Mouse (Mus musculus): Measurements from ENCODE around the gene Rhoj. TPM values are rescaled to one million over a fixed set of nuclear protein-coding genes. Genes with fewer than 3 reads are reported as not detected.
A peak's percentile ranks its signal among the peaks of the same experiment; 100 is the strongest.

Rhoj gene
- polyA plus RNA-seq, 1 experiment from 2014 or later, result 85.4 TPM

DNA sequence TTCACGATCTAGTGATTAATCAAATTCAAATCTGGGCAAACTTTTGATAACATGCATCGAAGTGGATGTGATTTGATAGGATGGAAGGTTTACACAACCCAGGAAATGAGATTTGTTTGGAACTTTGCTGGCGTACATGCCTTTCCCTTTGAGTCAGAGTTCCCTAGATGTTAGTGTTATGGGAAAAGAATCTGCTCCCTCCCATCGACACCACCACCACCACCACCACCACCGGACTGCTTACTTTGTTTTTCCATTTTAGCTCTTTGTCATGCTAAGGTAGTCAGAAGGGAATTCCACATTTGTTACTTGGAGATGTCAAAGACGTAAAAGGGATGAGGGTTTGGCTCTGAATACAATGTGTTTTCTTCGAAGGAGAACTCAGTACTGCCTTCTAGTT is 46.2 kb downstream of the Rhoj start:
- Histone ChIP-seq H3K27ac (replicated peaks; ENCODE audit: low read depth, low read length) (no peak overlapping the region), H3K4me3 (ENCODE audit: low read depth, low read length) (no peak overlapping the region), H3K4me2 (ENCODE audit: low read depth, low read length) (no peak overlapping the region), H3K36me3 (ENCODE audit: control insufficient read depth, insufficient read depth, low read length) (no peaks in the 10 kb centered on the region), H3K27me3 (replicated peaks; ENCODE audit: control insufficient read depth, insufficient read depth, low read length) (no peaks in the 10 kb centered on the region), H3K9ac (ENCODE audit: low read depth, low read length) (no peak overlapping the region), H3K9me3 (ENCODE audit: control insufficient read depth, low read length) (no peaks in the 10 kb centered on the region), H3K4me1 (ENCODE audit: control insufficient read depth, insufficient read depth, low read length) (0 out of 2 replicates have a peak, but pooled peaks cover 11% of the 10 kb centered on the region)
- ATAC-seq (ENCODE audit: low read depth) (no peak), DNase-seq (ENCODE audit: low spot score) (no peak)
- WGBS, result 70% methylated on average over 7 of the region's 7 CpGs

DNA sequence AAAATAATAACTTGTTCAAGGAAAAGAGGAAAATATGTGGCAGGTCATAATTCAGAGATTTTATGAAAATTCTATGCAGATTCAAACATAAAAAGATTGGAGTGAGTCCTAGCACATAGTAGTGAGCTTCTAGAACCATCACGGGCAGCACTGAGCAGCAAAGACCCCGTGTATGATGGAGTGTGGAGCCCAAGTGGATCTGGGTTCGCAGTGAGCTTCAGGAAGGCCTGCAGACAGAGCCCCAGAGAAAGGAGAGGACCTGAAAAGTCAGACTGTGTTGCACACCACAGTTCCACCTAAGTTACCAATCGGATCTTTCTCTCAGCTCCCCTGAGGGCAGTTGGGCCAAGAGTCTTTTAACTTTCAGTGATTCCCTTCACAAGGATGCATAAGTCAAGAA is 49.7 kb downstream of the Rhoj start:
- 84% methylated on average over 4 of the region's 4 CpGs for WGBS
- Histone ChIP-seq H3K9me3 (ENCODE audit: control insufficient read depth, low read length) (no peaks in the 10 kb centered on the region), H3K4me2 (ENCODE audit: low read depth, low read length) (no peak overlapping the region), H3K4me3 (ENCODE audit: low read depth, low read length) (no peak overlapping the region), H3K4me1 (ENCODE audit: control insufficient read depth, insufficient read depth, low read length) (0 out of 2 replicates have a peak, but pooled peaks cover 4% of the 10 kb centered on the region), H3K36me3 (ENCODE audit: control insufficient read depth, insufficient read depth, low read length) (no peaks in the 10 kb centered on the region), H3K27ac (replicated peaks; ENCODE audit: low read depth, low read length) (no peak overlapping the region), H3K27me3 (replicated peaks; ENCODE audit: control insufficient read depth, insufficient read depth, low read length) (no peaks in the 10 kb centered on the region), H3K9ac (ENCODE audit: low read depth, low read length) (no peak overlapping the region)
- DNase-seq (ENCODE audit: low spot score) (no peak), ATAC-seq (ENCODE audit: low read depth) (no peak)

DNA sequence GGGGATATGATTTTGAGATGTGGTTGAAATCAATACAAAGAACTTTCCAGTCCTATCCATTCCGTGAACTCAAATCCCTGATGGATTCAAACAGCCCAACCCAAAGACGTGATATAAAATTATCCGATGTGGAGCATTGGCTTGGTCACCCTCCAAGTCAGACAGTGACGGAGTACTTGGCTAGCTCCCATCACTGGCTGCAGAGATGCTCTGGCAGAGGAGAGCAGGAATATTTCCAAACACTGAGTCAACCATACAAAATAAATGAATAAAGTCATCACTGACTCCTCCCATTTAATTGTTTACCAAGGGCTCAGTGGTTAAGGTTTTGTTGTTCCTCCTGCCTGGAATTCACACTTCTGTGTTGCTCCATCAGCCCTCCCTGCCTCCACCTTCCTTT is 50.6 kb downstream of the Rhoj start:
- Histone ChIP-seq H3K4me3 (ENCODE audit: low read depth, low read length) (no peak overlapping the region), H3K4me2 (ENCODE audit: low read depth, low read length) (no peak overlapping the region), H3K36me3 (ENCODE audit: control insufficient read depth, insufficient read depth, low read length) (0 out of 2 replicates have a peak, but pooled peaks cover 4% of the 10 kb centered on the region), H3K27ac (replicated peaks; ENCODE audit: low read depth, low read length) (no peak overlapping the region), H3K9ac (ENCODE audit: low read depth, low read length) (no peak overlapping the region), H3K4me1 (ENCODE audit: control insufficient read depth, insufficient read depth, low read length) (no peaks in the 10 kb centered on the region), H3K9me3 (ENCODE audit: control insufficient read depth, low read length) (no peaks in the 10 kb centered on the region), H3K27me3 (replicated peaks; ENCODE audit: control insufficient read depth, insufficient read depth, low read length) (no peaks in the 10 kb centered on the region)
- ATAC-seq (ENCODE audit: low read depth) (no peak), DNase-seq (ENCODE audit: low spot score) (peak; percentile 67)
- 77% methylated on average over 4 of the region's 4 CpGs for WGBS

DNA sequence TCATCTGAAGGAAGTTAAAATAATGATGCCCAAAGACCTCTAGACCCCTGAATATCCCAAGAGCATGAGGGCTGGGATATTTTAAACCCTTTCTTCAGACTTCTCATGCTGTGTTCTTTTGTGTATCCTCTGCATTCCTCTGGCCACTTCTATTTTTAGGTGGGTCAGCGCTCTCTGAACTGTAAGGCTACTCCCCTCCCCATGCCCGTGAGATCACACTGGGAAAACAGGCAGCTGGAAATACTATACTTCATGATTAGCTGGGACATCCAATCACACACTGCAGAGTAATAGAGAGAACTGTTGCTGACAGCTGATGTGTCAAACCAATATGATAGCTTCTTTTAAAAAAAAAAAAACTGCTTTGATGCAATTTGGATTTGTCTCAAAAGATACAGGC is 51.4 kb downstream of the Rhoj start:
- WGBS, result 44% methylated on average over 2 of the region's 2 CpGs
- no peak for DNase-seq (ENCODE audit: low spot score)

DNA sequence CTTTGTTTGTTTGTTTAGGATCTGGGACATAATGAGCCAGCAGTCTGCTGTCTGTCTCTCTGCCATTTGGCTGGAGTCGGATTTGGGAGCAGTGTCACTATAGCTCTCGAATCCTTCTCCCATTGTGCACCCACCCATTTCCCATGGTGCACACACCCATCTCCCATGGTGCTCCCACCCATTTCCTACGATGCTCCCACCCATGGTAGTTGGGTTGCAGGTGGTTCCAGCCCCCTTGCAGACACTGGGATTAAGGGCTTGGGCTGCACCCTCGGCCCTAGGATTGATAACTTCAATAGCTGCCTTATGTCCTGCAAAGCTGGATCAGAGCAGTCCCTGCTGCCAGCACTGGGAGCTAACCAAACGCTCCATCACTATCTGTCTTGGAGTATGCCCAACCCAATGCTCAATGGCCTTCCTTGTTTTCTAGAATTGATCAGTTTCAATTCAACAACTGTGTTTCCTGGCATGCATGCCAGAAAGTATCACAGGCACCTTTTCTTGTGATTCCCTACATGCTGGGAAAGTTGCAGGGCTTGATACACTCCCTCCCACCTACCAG is 51.9 kb downstream of the Rhoj start:
- Histone ChIP-seq H3K9me3 (ENCODE audit: control insufficient read depth, low read length) (no peaks in the 10 kb centered on the region), H3K4me1 (ENCODE audit: control insufficient read depth, insufficient read depth, low read length) (no peaks in the 10 kb centered on the region), H3K36me3 (ENCODE audit: control insufficient read depth, insufficient read depth, low read length) (0 out of 2 replicates have a peak, but pooled peaks cover 4% of the 10 kb centered on the region), H3K9ac (ENCODE audit: low read depth, low read length) (no peak overlapping the region), H3K27ac (replicated peaks; ENCODE audit: low read depth, low read length) (no peak overlapping the region), H3K4me3 (ENCODE audit: low read depth, low read length) (no peak overlapping the region), H3K27me3 (replicated peaks; ENCODE audit: control insufficient read depth, insufficient read depth, low read length) (no peaks in the 10 kb centered on the region), H3K4me2 (ENCODE audit: low read depth, low read length) (no peak overlapping the region)
- DNase-seq (ENCODE audit: low spot score) (no peak), ATAC-seq (ENCODE audit: low read depth) (no peak)
- 50% methylated on average over 5 of the region's 5 CpGs for WGBS

More for the DNA sequence above, 51.4 kb downstream of the Rhoj start:
- no peak overlapping the region for H3K27ac ChIP-seq (replicated peaks; ENCODE audit: low read depth, low read length)
- H3K9ac ChIP-seq (ENCODE audit: low read depth, low read length), result no peak overlapping the region
- 0 out of 2 replicates have a peak, but pooled peaks cover 4% of the 10 kb centered on the region for H3K36me3 ChIP-seq (ENCODE audit: control insufficient read depth, insufficient read depth, low read length)
- no peaks in the 10 kb centered on the region for H3K4me1 ChIP-seq (ENCODE audit: control insufficient read depth, insufficient read depth, low read length)
- no peak overlapping the region for H3K4me2 ChIP-seq (ENCODE audit: low read depth, low read length)
- H3K4me3 ChIP-seq (ENCODE audit: low read depth, low read length), result no peak overlapping the region
- no peak for ATAC-seq (ENCODE audit: low read depth)
- no peaks in the 10 kb centered on the region for H3K27me3 ChIP-seq (replicated peaks; ENCODE audit: control insufficient read depth, insufficient read depth, low read length)
- no peaks in the 10 kb centered on the region for H3K9me3 ChIP-seq (ENCODE audit: control insufficient read depth, low read length)

DNA sequence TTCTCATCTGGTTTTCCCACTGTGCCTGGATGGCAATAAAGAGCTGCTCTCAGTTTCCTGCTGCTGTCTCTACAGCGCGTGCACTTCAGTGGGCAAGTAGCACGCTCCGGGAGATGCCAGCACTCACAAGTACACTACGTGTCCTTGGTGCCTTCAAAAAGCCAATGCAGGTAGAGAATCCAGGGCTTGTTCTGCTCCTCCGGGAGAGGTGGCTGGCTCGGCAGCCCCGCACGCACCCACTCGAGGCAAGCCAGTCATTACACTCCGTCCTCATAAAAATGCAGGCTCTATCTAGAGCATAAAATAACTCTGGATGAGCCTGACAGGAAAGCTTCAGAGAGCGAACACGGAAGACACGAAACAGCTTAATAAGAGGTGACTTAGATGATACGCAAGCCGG is 54.3 kb downstream of the Rhoj start:
- 92% methylated on average over 16 of the region's 16 CpGs for WGBS

DNA sequence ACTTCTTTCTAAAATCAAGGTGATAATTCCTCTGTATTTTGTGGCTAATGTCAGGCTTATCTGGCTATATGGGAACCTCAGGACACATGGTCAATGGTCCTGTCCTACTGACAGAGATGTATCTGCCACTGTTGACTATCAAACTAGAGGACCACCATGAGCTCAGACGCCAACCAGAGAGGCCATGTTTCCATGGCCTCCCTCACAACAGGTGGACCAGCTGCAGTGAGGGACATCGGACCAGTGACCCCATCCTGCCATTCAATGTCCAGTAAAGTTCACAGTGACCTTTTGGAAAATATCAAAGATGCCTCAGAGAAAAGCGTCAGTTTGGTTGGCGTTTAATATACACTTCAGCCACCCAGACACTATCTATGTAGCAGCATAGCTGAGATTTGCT is 56.3 kb downstream of the Rhoj start:
- H3K27ac ChIP-seq (replicated peaks; ENCODE audit: low read depth, low read length), result no peak overlapping the region
- no peak for ATAC-seq (ENCODE audit: low read depth)
- no peaks in the 10 kb centered on the region for H3K27me3 ChIP-seq (replicated peaks; ENCODE audit: control insufficient read depth, insufficient read depth, low read length)
- no peak overlapping the region for H3K9ac ChIP-seq (ENCODE audit: low read depth, low read length)
- 97% methylated on average over 4 of the region's 4 CpGs for WGBS
- H3K4me1 ChIP-seq (ENCODE audit: control insufficient read depth, insufficient read depth, low read length), result no peaks in the 10 kb centered on the region
- 0 out of 2 replicates have a peak, but pooled peaks cover 4% of the 10 kb centered on the region for H3K36me3 ChIP-seq (ENCODE audit: control insufficient read depth, insufficient read depth, low read length)
- no peak overlapping the region for H3K4me3 ChIP-seq (ENCODE audit: low read depth, low read length)
- no peaks in the 10 kb centered on the region for H3K9me3 ChIP-seq (ENCODE audit: control insufficient read depth, low read length)
- DNase-seq (ENCODE audit: low spot score), result no peak
- no peak overlapping the region for H3K4me2 ChIP-seq (ENCODE audit: low read depth, low read length)

More for the DNA sequence above, 54.3 kb downstream of the Rhoj start:
- no peak for ATAC-seq (ENCODE audit: low read depth)
- Histone ChIP-seq H3K4me3 (ENCODE audit: low read depth, low read length) (no peak overlapping the region), H3K4me1 (ENCODE audit: control insufficient read depth, insufficient read depth, low read length) (no peaks in the 10 kb centered on the region), H3K36me3 (ENCODE audit: control insufficient read depth, insufficient read depth, low read length) (0 out of 2 replicates have a peak, but pooled peaks cover 4% of the 10 kb centered on the region), H3K27ac (replicated peaks; ENCODE audit: low read depth, low read length) (no peak overlapping the region), H3K4me2 (ENCODE audit: low read depth, low read length) (no peak overlapping the region), H3K9ac (ENCODE audit: low read depth, low read length) (no peak overlapping the region), H3K9me3 (ENCODE audit: control insufficient read depth, low read length) (no peaks in the 10 kb centered on the region), H3K27me3 (replicated peaks; ENCODE audit: control insufficient read depth, insufficient read depth, low read length) (no peaks in the 10 kb centered on the region)
- DNase-seq (ENCODE audit: low spot score), result no peak

DNA sequence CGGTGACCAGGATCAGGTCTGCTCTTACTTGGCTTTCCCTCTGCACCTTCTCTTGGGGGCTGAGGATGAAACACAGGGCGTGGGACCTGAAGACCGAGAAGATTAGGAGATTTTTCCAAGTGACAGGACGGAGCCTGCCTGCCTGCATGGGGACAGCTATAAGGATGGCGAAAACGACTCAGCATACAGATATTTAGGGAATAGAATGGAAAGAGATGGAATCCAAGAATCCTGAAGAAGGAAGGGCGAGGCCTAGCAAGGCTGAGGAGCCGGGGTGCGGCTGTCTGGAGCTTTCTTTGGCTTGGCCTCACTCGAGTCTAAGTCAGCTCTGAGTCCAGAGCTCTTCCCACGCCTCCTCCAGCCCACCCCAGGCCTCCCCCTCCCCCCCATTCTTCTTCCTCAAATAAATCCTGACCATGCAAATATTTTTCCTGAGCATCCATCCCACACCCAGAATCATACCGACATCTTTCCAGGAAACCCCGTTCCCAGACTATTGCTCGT is 57.6 kb downstream of the Rhoj start:
- ATAC-seq (ENCODE audit: low read depth) (no peak), DNase-seq (ENCODE audit: low spot score) (no peak)
- Histone ChIP-seq H3K9me3 (ENCODE audit: control insufficient read depth, low read length) (no peaks in the 10 kb centered on the region), H3K4me2 (ENCODE audit: low read depth, low read length) (no peak overlapping the region), H3K27ac (replicated peaks; ENCODE audit: low read depth, low read length) (no peak overlapping the region), H3K4me3 (ENCODE audit: low read depth, low read length) (no peak overlapping the region), H3K9ac (ENCODE audit: low read depth, low read length) (no peak overlapping the region), H3K4me1 (ENCODE audit: control insufficient read depth, insufficient read depth, low read length) (no peaks in the 10 kb centered on the region), H3K36me3 (ENCODE audit: control insufficient read depth, insufficient read depth, low read length) (0 out of 2 replicates have a peak, but pooled peaks cover 4% of the 10 kb centered on the region), H3K27me3 (replicated peaks; ENCODE audit: control insufficient read depth, insufficient read depth, low read length) (no peaks in the 10 kb centered on the region)
- WGBS, result 85% methylated on average over 14 of the region's 14 CpGs

DNA sequence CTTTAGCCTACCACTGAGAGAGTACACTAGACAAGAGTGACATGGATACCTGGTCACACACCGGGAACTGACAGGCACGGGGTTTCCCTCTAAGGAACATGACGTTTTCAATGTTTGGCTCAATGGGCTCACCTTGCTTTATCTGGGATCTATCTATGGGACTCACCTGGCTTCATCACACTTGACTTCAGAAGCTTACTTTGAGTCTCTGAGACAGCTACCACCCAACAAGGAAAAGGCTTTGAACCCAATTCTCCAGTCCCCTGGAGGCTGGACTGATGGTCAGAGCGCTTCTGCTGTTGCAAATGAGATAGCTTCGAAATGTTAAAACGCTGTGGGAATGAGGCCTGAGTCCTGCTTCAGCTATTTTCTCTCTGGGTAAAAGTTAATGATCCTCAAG is 59.2 kb downstream of the Rhoj start:
- DNase-seq (ENCODE audit: low spot score), result no peak
- no peak overlapping the region for H3K9ac ChIP-seq (ENCODE audit: low read depth, low read length)
- ATAC-seq (ENCODE audit: low read depth), result no peak
- 92% methylated on average over 6 of the region's 6 CpGs for WGBS
- H3K4me2 ChIP-seq (ENCODE audit: low read depth, low read length), result no peak overlapping the region
- H3K9me3 ChIP-seq (ENCODE audit: control insufficient read depth, low read length), result no peaks in the 10 kb centered on the region
- no peak overlapping the region for H3K4me3 ChIP-seq (ENCODE audit: low read depth, low read length)
- no peak overlapping the region for H3K27ac ChIP-seq (replicated peaks; ENCODE audit: low read depth, low read length)
- H3K36me3 ChIP-seq (ENCODE audit: control insufficient read depth, insufficient read depth, low read length), result 0 out of 2 replicates have a peak, but pooled peaks cover 4% of the 10 kb centered on the region
- no peaks in the 10 kb centered on the region for H3K4me1 ChIP-seq (ENCODE audit: control insufficient read depth, insufficient read depth, low read length)
- no peaks in the 10 kb centered on the region for H3K27me3 ChIP-seq (replicated peaks; ENCODE audit: control insufficient read depth, insufficient read depth, low read length)
